Mouse (Mus musculus) layer of hippocampus, postnatal 10 days (tissue): ENCODE data around the gene Inmt. TPM values are rescaled to one million over a fixed set of nuclear protein-coding genes. Genes with fewer than 3 reads are reported as not detected.

Experiments used
- DNase-seq, 2 experiments: peaks; one replicate each; pipeline ENCODE4 v3.0.0; 2021; ENCODE audit warnings: low spot score in 2 of 2
- total RNA-seq, 2 experiments: library from RNA; stranded (reverse); gene quantifications; 2 replicates each; pipeline ENCODE4 v1.2.3; 2021

The Inmt gene
- total RNA-seq, 2 experiments from 2014 or later, result 0.34 TPM; not detected in 1

DNA sequence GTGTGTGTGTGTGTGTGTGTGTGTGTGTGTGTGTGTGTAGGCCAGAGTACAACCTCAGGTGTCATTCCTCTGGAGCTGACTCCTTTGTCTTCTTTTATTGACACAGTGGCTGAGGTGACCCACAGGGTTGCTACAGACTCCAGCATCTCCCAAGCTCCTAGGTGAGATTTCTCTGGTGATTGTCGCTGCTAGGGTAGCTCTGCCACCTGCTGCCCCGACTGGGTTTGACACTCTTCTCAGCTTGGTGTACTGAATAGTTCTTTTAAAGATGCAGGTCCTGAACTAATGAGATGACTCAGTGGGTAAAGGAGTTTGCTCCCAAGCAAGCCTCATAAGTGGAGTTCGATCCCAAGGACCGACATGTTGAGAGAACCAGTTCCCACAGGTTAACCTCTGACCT, 3.2 kb downstream of the Inmt start:
- DNase-seq, result peak in 1 of 2 experiments; percentile 36

DNA sequence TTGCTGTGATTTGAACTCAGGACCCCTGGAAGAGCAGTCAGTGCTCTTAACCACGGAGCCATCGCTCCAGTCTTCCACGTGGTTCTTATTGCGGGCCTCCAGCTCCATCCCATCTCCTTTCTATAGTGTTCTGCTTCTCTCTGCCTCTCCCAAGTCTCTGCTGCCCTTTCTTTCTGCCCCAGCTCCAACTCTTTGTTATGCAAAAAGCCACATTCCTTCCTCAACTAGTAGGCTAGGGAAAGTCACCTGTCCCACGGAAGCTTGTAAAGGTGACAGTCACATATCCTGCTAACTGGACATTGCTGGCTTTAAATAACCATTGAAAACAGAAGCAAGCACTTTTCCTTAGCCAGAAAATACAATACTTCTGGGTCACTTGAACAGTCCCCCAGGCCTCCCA, 5.0 kb downstream of the Inmt start:
- no peak for DNase-seq

DNA sequence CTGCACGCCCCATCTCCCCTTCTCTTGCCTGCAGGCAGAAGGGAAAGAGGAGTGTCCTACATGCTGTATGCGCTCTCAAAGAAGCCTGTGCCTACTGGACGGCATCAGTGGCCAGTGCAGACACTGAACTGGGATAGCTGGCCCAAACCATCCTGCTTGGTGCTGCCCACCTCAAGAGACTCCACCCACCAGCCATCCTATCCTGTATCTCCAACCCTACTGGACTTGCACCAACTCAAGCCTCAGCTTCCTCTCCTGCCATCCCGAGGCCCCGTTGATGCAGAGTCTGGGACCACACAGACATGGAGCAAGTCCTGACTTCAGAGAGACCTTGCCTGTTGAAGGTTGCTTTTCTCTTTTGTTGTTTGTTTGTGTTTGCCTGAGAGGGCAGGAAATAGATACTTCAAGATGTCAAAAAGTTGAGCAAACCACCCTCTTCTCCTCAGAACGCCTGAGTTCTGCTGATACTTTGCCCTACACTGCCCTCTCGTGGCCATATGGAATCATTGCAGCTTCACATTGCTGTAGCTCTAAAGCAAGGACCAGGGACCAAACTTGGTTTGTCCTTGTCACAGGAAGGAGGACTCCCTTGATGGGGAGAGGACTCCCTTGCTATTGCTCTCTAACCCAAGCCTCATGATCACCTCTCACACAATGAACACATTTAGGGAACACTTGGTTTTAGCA, 7.9 kb downstream of the Inmt start:
- peak; percentile 82 to 83 for DNase-seq

DNA sequence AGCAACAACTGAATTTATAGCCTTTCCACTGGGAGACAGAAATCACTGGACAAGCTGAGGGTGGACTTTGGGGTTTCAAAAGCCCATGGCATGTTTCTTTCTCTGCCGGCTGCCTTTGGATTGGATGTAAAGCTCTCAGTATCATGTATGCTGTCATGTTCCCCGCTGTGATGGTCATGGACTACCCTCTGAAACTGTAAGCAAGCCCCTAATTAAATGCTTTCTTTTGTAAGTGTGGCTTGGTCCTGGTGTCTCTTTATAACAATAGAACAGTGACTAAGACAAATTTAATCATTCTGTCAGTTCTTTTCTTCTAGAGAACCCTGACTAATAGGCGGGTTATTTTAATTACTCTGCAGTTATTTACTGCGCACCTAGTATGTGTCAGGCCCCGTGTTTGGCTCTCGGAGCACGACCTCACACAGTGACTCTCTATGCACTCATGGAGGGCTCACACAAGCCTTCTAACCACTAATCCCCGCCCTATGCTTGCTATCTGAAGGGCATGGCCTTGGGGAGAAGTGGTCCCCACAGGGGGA, 11.7 kb downstream of the Inmt start:
- DNase-seq, result no peak

DNA sequence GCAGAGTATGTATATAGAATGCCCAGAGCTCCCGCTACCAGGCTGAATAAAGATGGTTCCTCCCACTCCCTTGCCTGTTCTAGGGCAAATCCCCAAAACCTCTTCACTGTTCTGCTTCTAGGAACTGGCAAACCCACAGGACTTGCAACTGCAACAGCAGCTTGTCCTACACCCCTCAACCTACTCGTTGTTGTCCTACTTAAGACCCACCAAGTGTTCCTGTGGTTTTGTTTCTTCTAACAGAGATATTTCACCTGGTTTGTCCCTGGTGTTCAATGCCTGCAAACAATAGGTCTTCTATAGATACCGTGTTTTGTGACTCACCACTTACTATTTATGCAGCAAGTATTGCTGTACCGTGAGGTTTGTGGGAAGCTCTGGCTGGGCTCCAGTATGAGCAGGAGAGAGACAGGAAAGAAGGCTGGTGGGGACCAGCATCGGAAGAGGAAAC, 13.5 kb downstream of the Inmt start:
- DNase-seq, result peak; percentile 46 to 59

DNA sequence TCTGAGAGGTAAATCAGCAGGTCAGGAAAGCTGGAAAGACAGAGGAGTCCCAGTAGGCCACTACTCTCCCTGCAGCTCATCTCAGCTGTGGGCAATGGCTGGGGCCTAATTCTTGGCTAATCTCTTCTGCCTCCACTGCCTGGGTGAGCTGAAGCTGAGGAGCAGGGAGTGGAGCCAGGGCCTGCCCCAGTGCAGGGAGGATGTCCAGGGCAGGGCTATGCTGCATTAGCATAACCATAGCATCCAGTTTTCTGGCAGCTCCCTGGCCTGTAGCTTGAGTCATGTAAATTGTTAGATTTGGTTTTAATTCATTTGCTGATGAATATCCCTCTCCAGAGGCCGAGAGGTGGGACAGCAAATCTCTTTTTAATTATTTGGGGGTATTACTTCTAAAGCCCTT, 15.6 kb downstream of the Inmt start:
- DNase-seq, result no peak

DNA sequence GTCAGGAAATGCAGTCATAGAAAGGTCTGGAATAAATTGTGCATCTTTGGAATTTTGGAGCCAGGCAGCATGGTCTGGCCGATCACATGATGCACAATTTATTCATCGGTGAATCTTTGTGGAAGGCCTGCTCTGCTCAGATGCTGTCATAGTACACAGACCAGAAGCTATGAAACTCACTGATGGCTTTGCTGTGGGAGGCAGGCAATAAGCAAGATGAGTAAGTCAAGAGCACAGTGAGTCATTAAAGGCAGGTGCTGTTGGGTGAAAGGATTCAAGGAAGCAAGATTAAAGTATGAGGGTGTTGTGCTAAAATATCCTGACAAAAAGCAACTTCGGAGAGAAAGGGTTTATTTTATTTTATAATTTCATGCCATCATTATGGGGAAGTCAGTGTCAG, 22.6 kb downstream of the Inmt start:
- no peak for DNase-seq

DNA sequence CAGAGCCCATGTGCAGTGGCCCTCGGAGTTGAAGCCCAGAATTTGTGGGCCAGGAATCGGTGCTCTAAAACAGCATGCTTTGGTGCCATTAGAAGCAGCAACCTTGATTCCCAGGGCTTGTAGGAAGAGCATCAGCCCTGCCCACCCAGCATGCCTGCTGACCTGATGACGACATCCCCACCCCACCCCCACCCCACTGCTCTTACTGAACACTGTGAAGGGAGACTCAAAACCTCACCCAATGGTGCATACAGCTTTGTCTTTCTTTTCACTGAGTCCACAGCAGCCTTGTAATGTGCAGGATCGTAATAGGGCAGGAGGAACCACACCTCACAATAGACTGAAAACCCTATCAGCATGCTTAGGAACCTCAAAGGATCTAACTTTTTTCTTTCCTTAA, 28.7 kb downstream of the Inmt start:
- DNase-seq, result no peak

DNA sequence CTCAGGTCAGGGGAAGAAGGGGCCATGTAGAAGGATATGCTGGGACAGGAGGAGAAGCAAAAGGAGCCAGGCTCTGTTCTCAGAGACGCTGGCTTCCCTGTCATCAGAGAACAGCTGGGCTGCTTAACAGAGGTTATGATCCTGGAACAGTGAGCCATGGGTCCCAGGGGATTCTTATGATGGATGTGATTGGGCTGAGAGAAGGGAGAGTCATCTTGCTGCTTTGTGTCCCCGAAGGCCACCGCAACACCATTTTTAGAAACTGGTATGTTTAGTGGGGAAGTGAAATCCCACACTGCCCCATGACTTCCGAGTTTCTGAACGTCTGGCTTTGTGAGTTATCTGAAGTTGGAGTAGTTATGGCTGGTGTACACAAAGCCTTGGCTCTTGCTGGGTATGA, 29.6 kb downstream of the Inmt start:
- DNase-seq, result no peak

DNA sequence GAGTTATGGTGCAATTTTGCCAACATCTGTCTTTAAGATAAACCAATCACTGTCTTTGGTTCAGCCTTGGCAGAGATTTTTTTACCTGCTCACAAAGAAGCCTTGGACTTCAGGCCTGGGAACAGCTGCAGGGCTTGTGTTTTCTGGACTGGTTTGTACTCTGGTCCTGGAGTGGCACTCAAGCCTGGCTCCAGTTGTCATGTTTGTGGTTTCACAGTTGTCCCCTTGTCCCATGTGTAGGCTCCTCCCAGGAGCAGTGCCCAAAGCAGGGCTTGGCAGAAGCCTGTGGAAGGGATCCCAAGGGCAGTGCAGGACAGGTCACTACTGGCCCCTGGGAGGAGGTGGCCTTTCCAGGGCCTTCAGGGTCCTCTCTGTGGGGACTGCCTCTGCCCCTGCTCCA, 36.5 kb downstream of the Inmt start:
- DNase-seq, result no peak

DNA sequence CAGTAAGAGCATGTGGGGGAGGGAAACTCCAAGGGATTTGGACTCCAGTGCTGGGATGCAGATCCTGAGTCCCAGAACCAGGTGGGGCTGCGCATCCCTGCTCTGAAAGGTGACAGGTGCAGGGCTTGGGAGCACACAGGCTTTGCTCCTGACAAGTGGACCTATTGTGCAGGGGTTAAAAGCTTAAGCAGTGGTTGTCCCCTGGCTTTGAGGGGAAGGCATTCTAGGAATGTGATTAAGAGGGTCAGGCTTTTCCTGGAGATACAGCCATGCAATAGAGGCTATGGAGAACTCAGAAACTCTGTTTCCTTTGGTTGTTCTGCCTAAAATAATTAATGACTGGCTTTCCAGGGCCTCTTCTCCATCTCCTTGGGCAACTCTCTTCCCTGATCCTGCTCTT, 41.4 kb downstream of the Inmt start:
- DNase-seq, result no peak

DNA sequence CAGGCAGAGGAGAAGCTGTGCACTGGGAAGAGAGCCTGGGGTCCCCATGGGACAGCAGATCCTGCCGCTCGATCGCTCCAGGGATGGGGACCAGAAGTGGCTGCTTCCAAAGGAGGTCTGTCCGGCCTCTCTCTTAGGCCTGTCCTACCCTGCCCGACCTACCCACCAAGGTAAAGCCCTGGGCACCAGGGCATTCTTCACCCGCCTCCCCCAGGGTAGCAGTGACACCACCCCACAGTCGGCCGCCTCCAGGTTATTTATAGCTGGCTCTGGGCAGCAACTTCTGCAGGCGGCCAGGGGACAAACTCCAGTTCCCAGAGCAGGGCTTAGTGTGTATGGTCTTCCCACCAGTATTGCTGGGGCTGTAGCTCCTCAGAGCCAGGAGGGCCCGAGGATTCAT, 42.0 kb downstream of the Inmt start, which contains the start of gene Crhr2:
TSS of gene Crhr2 (minus strand) at position 223 of the 400 bp plus-strand sequence.
- no peak for DNase-seq

DNA sequence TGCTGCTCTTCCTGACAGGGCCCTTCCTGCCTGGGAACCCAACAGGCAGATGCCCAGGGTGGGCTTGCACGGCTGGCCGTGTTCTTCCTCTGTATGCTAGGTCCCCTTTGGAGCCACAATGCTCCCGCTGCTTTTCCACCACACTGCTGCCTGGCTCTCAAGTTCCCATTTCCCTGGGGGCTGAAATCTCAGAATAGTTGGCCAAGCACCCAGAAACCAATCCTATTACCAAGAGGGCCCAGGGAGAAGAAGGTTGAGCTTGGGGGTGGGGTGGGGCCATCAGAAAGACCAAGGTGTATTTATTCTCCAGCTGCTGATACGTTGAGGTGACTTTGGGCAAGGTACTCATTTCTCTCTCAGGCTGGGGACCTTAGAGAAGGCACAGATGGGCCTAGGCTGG, 43.5 kb downstream of the Inmt start:
- DNase-seq, result no peak

DNA sequence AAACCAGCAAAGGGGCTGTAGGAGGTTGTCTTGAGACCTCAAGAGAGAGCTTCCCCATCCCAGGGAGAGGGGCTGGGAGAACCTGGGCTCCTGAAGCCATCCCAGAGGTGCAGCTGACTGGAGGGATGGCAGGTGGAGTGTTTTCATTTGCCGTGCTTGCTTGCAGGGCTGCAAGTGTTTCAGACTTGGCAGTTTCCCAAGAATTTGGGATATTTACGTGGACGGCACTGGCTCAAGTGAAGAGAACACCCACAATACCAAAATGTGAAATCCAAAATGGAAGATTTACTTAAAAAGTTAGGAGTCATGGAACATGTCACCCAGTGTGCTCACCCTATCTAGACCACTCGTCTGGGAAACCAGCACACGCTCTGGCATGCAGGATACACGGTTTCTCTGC, 44.2 kb downstream of the Inmt start:
- no peak for DNase-seq

DNA sequence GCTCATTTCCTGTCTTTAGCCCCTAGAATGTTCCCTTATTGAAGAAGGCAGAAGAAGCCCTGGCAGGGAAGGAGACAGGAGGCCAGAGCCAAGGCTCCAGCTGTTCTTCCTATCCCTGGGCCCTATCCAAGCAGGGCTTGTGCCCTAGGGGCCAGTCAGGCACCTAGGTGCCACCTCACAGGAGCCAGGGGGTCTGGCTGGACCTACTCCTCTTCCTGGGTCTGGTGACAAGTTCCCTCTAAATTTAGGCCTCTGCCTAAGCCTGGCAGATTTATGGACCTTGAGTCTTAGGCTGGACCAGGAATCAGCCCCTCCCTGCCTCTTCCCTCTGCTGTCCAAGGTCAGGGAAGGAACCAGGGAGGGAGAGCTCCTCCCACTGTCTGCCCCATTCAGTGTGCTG, 46.5 kb downstream of the Inmt start:
- DNase-seq, result no peak

DNA sequence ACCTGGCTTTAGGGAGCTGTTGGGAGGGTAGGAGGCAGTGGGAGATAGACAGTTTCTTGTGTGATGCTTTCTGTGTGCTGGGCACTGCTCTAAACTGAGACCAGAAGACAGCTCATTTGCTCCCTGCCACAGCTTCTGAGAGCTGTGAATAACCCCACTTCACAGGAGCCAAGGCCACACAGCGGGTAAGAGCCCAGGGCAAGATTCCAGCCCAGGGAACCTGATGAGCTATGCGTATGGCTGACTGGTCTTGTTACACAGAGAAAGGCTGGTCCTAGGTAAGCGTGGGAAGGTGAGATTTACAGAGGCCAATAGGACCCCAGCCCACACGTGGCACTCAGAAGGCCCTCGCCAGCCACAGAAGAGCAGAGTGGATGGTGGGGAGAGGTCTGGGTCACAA, 48.3 kb downstream of the Inmt start:
- no peak for DNase-seq

DNA sequence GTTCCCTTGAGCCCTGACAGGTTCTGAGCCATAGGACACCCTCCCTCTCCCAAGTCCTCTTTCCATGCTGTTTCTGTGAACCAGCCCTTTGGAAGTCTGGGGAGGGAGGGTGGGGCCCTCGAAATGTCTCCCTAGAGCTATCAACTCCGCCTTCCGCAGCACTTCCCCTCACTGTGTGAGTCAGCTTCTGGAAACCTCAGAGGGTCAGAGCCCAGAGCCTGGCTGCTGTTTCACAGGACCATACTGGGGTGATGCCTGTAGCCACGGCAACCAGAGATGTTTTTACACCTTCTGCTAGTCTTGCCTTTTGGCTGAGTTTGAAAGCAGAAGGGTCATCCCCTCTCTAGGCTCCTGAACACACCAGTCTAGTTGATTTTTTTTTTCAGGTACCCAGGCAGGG, 51.8 kb downstream of the Inmt start:
- no peak for DNase-seq

Other genes starting within 250 kb of the Inmt start
- gene Nod1, start 202.4 kb downstream of the Inmt start, total RNA-seq, result 1 to 10 TPM; 3.1 to 4.1 TPM
- 10 to 100 TPM; 37.8 to 39.9 TPM for gene Ggct, start 182.1 kb downstream of the Inmt start, total RNA-seq
- gene Gars, start 137.0 kb downstream of the Inmt start, total RNA-seq, result 100 to 1,000 TPM; 165 to 171 TPM
- gene Crhr2, start 42.0 kb downstream of the Inmt start, total RNA-seq, result 1 to 10 TPM; 2.3 to 3.2 TPM
- gene Mindy4, start 28.3 kb upstream of the Inmt start, total RNA-seq, result 10 to 100 TPM; 10.9 to 12.5 TPM
- 1 to 10 TPM in 1 of 2 experiments, under 1 TPM in 1; 0.49 to 5.4 TPM for gene Aqp1, start 161.4 kb upstream of the Inmt start, total RNA-seq
- gene Ghrhr, start 201.3 kb upstream of the Inmt start, total RNA-seq, result not detected